Mouse (Mus musculus) bone marrow, adult 2 months (tissue): ENCODE data around the gene Nadsyn1. TPM values are rescaled to one million over a fixed set of nuclear protein-coding genes. Genes with fewer than 3 reads are reported as not detected.
A peak's percentile ranks its signal among the peaks of the same experiment; 100 is the strongest.

Experiments
- H3K27ac ChIP-seq: fragments of 200-500 bp; 2 replicates; pipeline ENCODE4 v1.5.1; 2012; ENCODE audit warnings: low read depth, mild to moderate bottlenecking, control low read depth, inconsistent platforms, low read length; ENCODE audit not compliant: control insufficient read depth, poor library complexity, insufficient read depth
- H3K4me1 ChIP-seq: fragments of 200-500 bp; 2 replicates; pipeline ENCODE4 v1.6.1; 2011; ENCODE audit warnings: low read length; ENCODE audit not compliant: control insufficient read depth, insufficient read depth
- H3K4me3 ChIP-seq: fragments of 200-500 bp; replicated peaks from 2 replicates; pipeline ENCODE3; 2011; ENCODE audit warnings: mild to moderate bottlenecking, low read depth, low read length, control low read depth; ENCODE audit not compliant: control insufficient read depth
- CTCF ChIP-seq: fragments of 200-500 bp; IDR thresholded peaks from 2 replicates; pipeline ENCODE4 v1.5.1; 2011; ENCODE audit warnings: low read length, control low read depth; ENCODE audit not compliant: control insufficient read depth, insufficient read depth
- POLR2A ChIP-seq: fragments of 200-500 bp; IDR thresholded peaks from 2 replicates; pipeline ENCODE4 v1.6.1; 2011; ENCODE audit warnings: low read depth, mild to moderate bottlenecking, control low read depth, low read length, borderline replicate concordance; ENCODE audit not compliant: control insufficient read depth
- WGBS: fragments of 180-500 bp; shearing (Covaris S2); methylation state at CpG from one replicate; pipeline ENCODE4 v1.1.7; 2018; 5-methylcytosine and 5-hydroxymethylcytosine counted together
- polyA plus RNA-seq: library from polyadenylated mRNA; stranded (reverse); fragments of >200 nt; gene quantifications from 2 replicates; pipeline ENCODE4 v1.2.4, GENCODE M21; 2011; ENCODE audit warnings: low replicate concordance; ENCODE audit not compliant: missing spikeins, insufficient read depth, insufficient read length

Gene Nadsyn1
- polyA plus RNA-seq, 1 experiment = 4.4 TPM

GRCm38 (mm10) chr7:143755357-143756124, 67.1 kb downstream of the Nadsyn1 start:
- TF ChIP-seq POLR2A (no peak), CTCF (no peak)
- Histone ChIP-seq H3K4me3 (no peak overlapping the region), H3K27ac (no peak overlapping the region), H3K4me1 (no peaks in the 10 kb centered on the region)
- WGBS = 52% methylated on average over 9 of the region's 9 CpGs

GRCm38 (mm10) chr7:143753990-143754715, 68.5 kb downstream of the Nadsyn1 start:
- TF ChIP-seq CTCF (peak; percentile 92), POLR2A (no peak)
- 54% methylated on average over 5 of the region's 5 CpGs for WGBS
- no peak overlapping the region for H3K4me3 ChIP-seq
- no peak overlapping the region for H3K27ac ChIP-seq
- no peaks in the 10 kb centered on the region for H3K4me1 ChIP-seq

- Histone ChIP-seq H3K4me1 (no peaks in the 10 kb centered on the region), H3K27ac (no peak overlapping the region), H3K4me3 (no peak overlapping the region)
- 80% methylated on average over 3 of the region's 3 CpGs for WGBS
- TF ChIP-seq CTCF (no peak), POLR2A (no peak)
Observed at GRCm38 (mm10) chr7:143752606-143753005, 70.0 kb downstream of the Nadsyn1 start.

- 68% methylated on average over 4 of the region's 4 CpGs for WGBS
- H3K4me3 ChIP-seq = no peak overlapping the region
- no peaks in the 10 kb centered on the region for H3K4me1 ChIP-seq
- TF ChIP-seq CTCF (no peak), POLR2A (no peak)
- no peak overlapping the region for H3K27ac ChIP-seq
Observed at GRCm38 (mm10) chr7:143752056-143752455, 70.6 kb downstream of the Nadsyn1 start.

GRCm38 (mm10) chr7:143751380-143751779, 71.3 kb downstream of the Nadsyn1 start:
- no peaks in the 10 kb centered on the region for H3K4me1 ChIP-seq
- 69% methylated on average over 1 of the region's 1 CpGs for WGBS
- TF ChIP-seq POLR2A = no peak
- TF ChIP-seq CTCF = no peak

GRCm38 (mm10) chr7:143749045-143749444, 73.6 kb downstream of the Nadsyn1 start:
- TF ChIP-seq CTCF = no peak
- no peak for TF ChIP-seq POLR2A
- H3K4me3 ChIP-seq = no peak overlapping the region
- H3K4me1 ChIP-seq = no peaks in the 10 kb centered on the region
- 67% methylated on average over 3 of the region's 3 CpGs for WGBS
- H3K27ac ChIP-seq = no peak overlapping the region

More at GRCm38 (mm10) chr7:143751380-143751779, 71.3 kb downstream of the Nadsyn1 start:
- H3K27ac ChIP-seq = no peak overlapping the region
- H3K4me3 ChIP-seq = no peak overlapping the region

- no peak for TF ChIP-seq POLR2A
- peak; percentile 81 for TF ChIP-seq CTCF
- 9% methylated on average over 16 of the region's 16 CpGs for WGBS
- Histone ChIP-seq H3K4me3 (no peak overlapping the region), H3K4me1 (no peaks in the 10 kb centered on the region), H3K27ac (no peak overlapping the region)
Observed at GRCm38 (mm10) chr7:143748041-143748868, 74.4 kb downstream of the Nadsyn1 start.

Other genes with a start within 250 kb of the Nadsyn1 start
- gene Cars, start 222.8 kb downstream of the Nadsyn1 start, polyA plus RNA-seq = 86.2 and 209 TPM in 2 replicates
- 2.4 and 4.3 TPM in 2 replicates for gene Tnfrsf26, start 194.1 kb downstream of the Nadsyn1 start, polyA plus RNA-seq
- gene Tnfrsf22, start 173.2 kb downstream of the Nadsyn1 start, polyA plus RNA-seq = 0.57 TPM in 1 of 2 replicates, not detected in the other
- 0.85 and 1.3 TPM in 2 replicates for gene Tnfrsf23, start 137.0 kb downstream of the Nadsyn1 start, polyA plus RNA-seq
- gene Osbpl5, start 65.9 kb downstream of the Nadsyn1 start, polyA plus RNA-seq = 3.4 and 6.7 TPM in 2 replicates
- gene Mrgprg, start 55.9 kb downstream of the Nadsyn1 start, polyA plus RNA-seq = not detected in 2 replicates
- 0.52 TPM in 1 of 2 replicates, not detected in the other for gene Mrgpre, start 38.3 kb downstream of the Nadsyn1 start, polyA plus RNA-seq
- 7.4 and 8.5 TPM in 2 replicates for gene Dhcr7, start 296 bp upstream of the Nadsyn1 start, polyA plus RNA-seq
- gene Gm498, start 44.0 kb upstream of the Nadsyn1 start, polyA plus RNA-seq = not detected in 2 replicates
- 2.0 TPM in 1 of 2 replicates, not detected in the other for gene Shank2, start 179.1 kb upstream of the Nadsyn1 start, polyA plus RNA-seq